Comparison of ENCODE assay signal across 9 mouse cellular contexts in genomic region chr7:27302172-27302571, GRCm38 (mm10). TPM values are rescaled to one million over a fixed set of nuclear protein-coding genes. Genes with fewer than 3 reads are reported as not detected.
DNase-seq lines count a peak whose midpoint lies in the region; ATAC-seq and TF ChIP-seq lines count a peak whose summit lies in the region.
"Had no signal": no experiment of that assay in that cellular context is flagged by ENCODE, and none has a peak within 500 bp of the region (broad histone marks: within the 10 kb centered on the region; RNA-seq: fewer than 3 reads in every experiment).

No protein-coding gene starts in this region.

- H3K27ac ChIP-seq in spleen, adult 2 months (ENCODE audit: insufficient read depth, low read length), result no peak overlapping the region
- H3K27ac ChIP-seq in kidney, adult 2 months (ENCODE audit: insufficient read depth, low read depth, low read length), result no peak overlapping the region
- H3K27ac ChIP-seq in limb, embryonic 11.5 days (replicated peaks; ENCODE audit: low read depth, low read length), result no peak overlapping the region
- H3K27ac ChIP-seq: embryonic facial prominence, embryonic 15.5 days had no signal

- peak; percentile 82; the same call in 1 of the 2 replicates for TF ChIP-seq CTCF in spleen, adult 2 months (IDR thresholded peaks at IDR 0.05; ENCODE audit: extremely low read depth, insufficient read depth, insufficient read length, insufficient replicate concordance)
- peak; percentile 97; the same call in 1 of the 2 replicates for TF ChIP-seq CTCF in kidney, adult 2 months (conservative IDR thresholded peaks at IDR 0.05; ENCODE audit: insufficient read depth, insufficient read length, low read depth, low read length)

- no peak overlapping the region for H3K4me3 ChIP-seq in spleen, adult 2 months (ENCODE audit: extremely low read depth, insufficient read depth, insufficient read length)
- no peak overlapping the region for H3K4me3 ChIP-seq in kidney, adult 2 months (ENCODE audit: insufficient read depth, low read depth, low read length)
- no peak overlapping the region for H3K4me3 ChIP-seq in limb, embryonic 11.5 days (ENCODE audit: low read depth, low read length)
- H3K4me3 ChIP-seq: embryonic facial prominence, embryonic 15.5 days had no signal

- WGBS in spleen, adult 2 months, result 10% methylated on average over 11 of the region's 11 CpGs
- 6% methylated on average over 11 of the region's 11 CpGs for WGBS in kidney, adult 2 months
- WGBS in limb, embryonic 11.5 days, result 9% methylated on average over 11 of the region's 11 CpGs

- H3K9me3 ChIP-seq in limb, embryonic 11.5 days (ENCODE audit: control insufficient read depth, low read length), result no peaks in the 10 kb centered on the region
- H3K9me3 ChIP-seq: embryonic facial prominence, embryonic 15.5 days had no signal

- peak; percentile 9 to 34 for DNase-seq in spleen, adult 2 months (ENCODE audit: low read depth in 1 of 2, low spot score in 2 of 2)
- DNase-seq in spleen, adult 12 weeks (ENCODE audit: low spot score), result no peak
- peak; percentile 63 to 85 for DNase-seq in cerebellum, adult 18-20 months
- DNase-seq in gastrocnemius, postnatal 10 days, result peak; percentile 84
- DNase-seq in kidney, adult 2 months, result peak; percentile 82
- DNase-seq in limb, embryonic 11.5 days (ENCODE audit: low spot score), result peak; percentile 81
- DNase-seq in thymus, postnatal 36 days, result peak; percentile 54 to 59

- TF ChIP-seq POLR2A in spleen, adult 2 months (IDR thresholded peaks at IDR 0.05; ENCODE audit: low read depth, low read length), result no peak
- TF ChIP-seq POLR2A in kidney, adult 2 months (IDR thresholded peaks at IDR 0.05; ENCODE audit: low read depth, low read length), result no peak

- no peaks in the 10 kb centered on the region for H3K27me3 ChIP-seq in spleen, adult 2 months (ENCODE audit: control insufficient read depth, insufficient read depth, low read length)
- H3K27me3 ChIP-seq in kidney, adult 2 months (replicated peaks; ENCODE audit: control insufficient read depth, insufficient read depth, low read length), result no peaks in the 10 kb centered on the region
- no peaks in the 10 kb centered on the region for H3K27me3 ChIP-seq in limb, embryonic 11.5 days (ENCODE audit: control insufficient read depth, insufficient read depth, low read length)

- no peaks in the 10 kb centered on the region for H3K4me1 ChIP-seq in spleen, adult 2 months (ENCODE audit: control insufficient read depth, insufficient read depth, insufficient read length)
- H3K4me1 ChIP-seq in kidney, adult 2 months (ENCODE audit: control insufficient read depth, insufficient read depth, low read length), result no peaks in the 10 kb centered on the region
- no peaks in the 10 kb centered on the region for H3K4me1 ChIP-seq in limb, embryonic 11.5 days (ENCODE audit: control insufficient read depth, insufficient read depth, low read length)

- no peak overlapping the region for H3K4me2 ChIP-seq in limb, embryonic 11.5 days (ENCODE audit: low read depth, severe bottlenecking)
- H3K4me2 ChIP-seq: embryonic facial prominence, embryonic 15.5 days had no signal

- no peak overlapping the region for H3K9ac ChIP-seq in limb, embryonic 11.5 days (ENCODE audit: low read length)
- H3K9ac ChIP-seq: embryonic facial prominence, embryonic 15.5 days had no signal

- H3K36me3 ChIP-seq in spleen, adult 2 months (ENCODE audit: control insufficient read depth, insufficient read depth, low read length), result no peaks in the 10 kb centered on the region
- H3K36me3 ChIP-seq in kidney, adult 2 months (ENCODE audit: control insufficient read depth, insufficient read depth, low read length), result no peaks in the 10 kb centered on the region
- H3K36me3 ChIP-seq in limb, embryonic 11.5 days (ENCODE audit: control insufficient read depth, insufficient read depth, low read length), result no peaks in the 10 kb centered on the region

- ATAC-seq in limb, embryonic 11.5 days (ENCODE audit: insufficient number of reproducible peaks, low FRiP score, low TSS enrichment, low read depth), result no peak
- peak; percentile 49; the same call in 1 of the 2 replicates for ATAC-seq in neutrophil, adult 5-6 weeks (ENCODE audit: extremely low read depth, insufficient number of reproducible peaks, low FRiP score, poor library complexity, severe bottlenecking)

RNA-seq across cellular contexts. Expression of gene Ltbp4, which starts 35.3 kb away (rescaled TPM):
- polyA plus RNA-seq in spleen, adult 2 months (2012; rRNA removed), result 157 and 164 TPM in 2 replicates
- total RNA-seq in gastrocnemius, postnatal 10 days (2021), result 100 to 1,000 TPM; 131 to 165 TPM
- 76.9 and 84.7 TPM in 2 replicates for polyA plus RNA-seq in kidney, adult 2 months (2012; rRNA removed)
- polyA plus RNA-seq in limb, embryonic 11.5 days (2014; fragmentation: Nextera tagmentation; extraction: Ambion mirVana), result 10.8 and 14.0 TPM in 2 replicates
- 0.12 TPM in 1 of 2 replicates, not detected in the other for total RNA-seq in neutrophil, adult 5-6 weeks (2017)

RNA-seq across cellular contexts. Expression of gene Numbl, which starts 43.9 kb away (rescaled TPM):
- polyA plus RNA-seq in spleen, adult 2 months (2012; rRNA removed), result 6.1 and 7.6 TPM in 2 replicates
- total RNA-seq in gastrocnemius, postnatal 10 days (2021), result 10 to 100 TPM; 14.7 to 17.0 TPM
- 6.0 and 7.9 TPM in 2 replicates for polyA plus RNA-seq in kidney, adult 2 months (2012; rRNA removed)
- 7.3 and 9.0 TPM in 2 replicates for polyA plus RNA-seq in limb, embryonic 11.5 days (2014; fragmentation: Nextera tagmentation; extraction: Ambion mirVana)
- total RNA-seq in neutrophil, adult 5-6 weeks (2017), result 0.86 and 2.7 TPM in 2 replicates

RNA-seq across cellular contexts. Expression of gene Shkbp1, which starts 53.6 kb away (rescaled TPM):
- 130 and 166 TPM in 2 replicates for polyA plus RNA-seq in spleen, adult 2 months (2012; rRNA removed)
- total RNA-seq in gastrocnemius, postnatal 10 days (2021), result 1 to 10 TPM; 6.1 to 8.1 TPM
- 39.2 and 45.5 TPM in 2 replicates for polyA plus RNA-seq in kidney, adult 2 months (2012; rRNA removed)
- 46.5 and 50.9 TPM in 2 replicates for polyA plus RNA-seq in limb, embryonic 11.5 days (2014; fragmentation: Nextera tagmentation; extraction: Ambion mirVana)
- 56.8 and 69.9 TPM in 2 replicates for total RNA-seq in neutrophil, adult 5-6 weeks (2017)

RNA-seq across cellular contexts. Expression of gene Gm20479, which starts 55.0 kb away (rescaled TPM):
- 0.47 and 0.54 TPM in 2 replicates for polyA plus RNA-seq in spleen, adult 2 months (2012; rRNA removed)
- not detected for total RNA-seq in gastrocnemius, postnatal 10 days (2021)
- 0.39 TPM in 1 of 2 replicates, not detected in the other for polyA plus RNA-seq in kidney, adult 2 months (2012; rRNA removed)
- 0.52 TPM in 1 of 2 replicates, not detected in the other for polyA plus RNA-seq in limb, embryonic 11.5 days (2014; fragmentation: Nextera tagmentation; extraction: Ambion mirVana)
- not detected in 2 replicates for total RNA-seq in neutrophil, adult 5-6 weeks (2017)
